Mouse (Mus musculus): Measurements from ENCODE around the gene Lrpap1. TPM values are rescaled to one million over a fixed set of nuclear protein-coding genes. Genes with fewer than 3 reads are reported as not detected.

Gene Lrpap1
- polyA plus RNA-seq, 1 experiment from 2014 or later, result 160 TPM

DNA sequence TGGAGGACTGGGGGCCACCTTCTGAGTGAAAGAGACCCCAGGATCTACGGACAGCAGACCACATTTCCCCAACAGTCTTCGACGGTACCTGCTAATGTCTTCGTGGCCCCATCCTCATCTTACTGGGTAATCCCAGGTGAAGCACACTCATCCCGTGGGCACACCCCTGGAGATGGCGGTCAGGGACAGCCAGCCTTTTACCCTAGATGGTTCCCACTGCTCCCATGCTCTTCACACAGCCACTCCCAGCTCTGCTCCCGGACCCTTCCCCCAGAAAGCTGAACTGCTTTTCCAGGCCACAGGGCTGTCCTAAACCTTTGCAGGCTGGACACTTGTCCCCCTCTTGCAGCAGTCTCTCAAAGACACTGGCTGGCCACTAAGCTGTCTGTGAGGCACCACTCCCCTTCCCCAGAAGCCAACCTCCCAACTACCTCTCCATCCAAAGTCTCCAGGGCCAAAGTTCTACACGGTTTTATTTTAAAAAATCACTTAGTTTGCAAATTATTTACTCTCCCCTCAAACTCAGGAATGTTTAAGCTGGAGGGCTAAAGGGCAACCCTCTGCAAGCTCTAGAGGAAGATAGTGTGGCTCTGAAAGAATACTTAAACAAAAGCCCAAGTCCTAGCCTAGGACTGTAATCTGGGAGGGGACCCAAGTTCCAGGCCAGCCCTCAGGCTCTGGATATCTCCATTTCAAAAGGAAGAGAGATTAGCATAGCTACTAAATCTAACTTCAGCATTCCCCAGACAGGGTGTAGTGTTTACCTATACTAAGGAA, 1.2 kb downstream of the Lrpap1 start:
- 57% methylated on average over 8 of the region's 8 CpGs for WGBS
- Histone ChIP-seq H3K4me3 (ENCODE audit: low read length) (peak overlapping the region; percentile 82), H3K27me3 (ENCODE audit: control insufficient read depth, insufficient read depth, low read length) (no peaks in the 10 kb centered on the region), H3K4me1 (ENCODE audit: control insufficient read depth, insufficient read depth, low read length) (peaks cover 11% of the 10 kb centered on the region), H3K36me3 (ENCODE audit: control insufficient read depth, insufficient read depth, low read length) (peaks cover 29% of the 10 kb centered on the region), H3K9ac (ENCODE audit: low read depth, low read length) (peak overlapping the region; percentile 80; the same call in 1 of the 2 replicates), H3K27ac (ENCODE audit: low read depth, low read length) (no peak overlapping the region), H3K4me2 (replicated peaks; ENCODE audit: low read depth, low read length) (peak overlapping the region; percentile 70), H3K9me3 (ENCODE audit: control insufficient read depth, low read length) (no peaks in the 10 kb centered on the region)
- no peak for ATAC-seq (ENCODE audit: low FRiP score, low TSS enrichment)

DNA sequence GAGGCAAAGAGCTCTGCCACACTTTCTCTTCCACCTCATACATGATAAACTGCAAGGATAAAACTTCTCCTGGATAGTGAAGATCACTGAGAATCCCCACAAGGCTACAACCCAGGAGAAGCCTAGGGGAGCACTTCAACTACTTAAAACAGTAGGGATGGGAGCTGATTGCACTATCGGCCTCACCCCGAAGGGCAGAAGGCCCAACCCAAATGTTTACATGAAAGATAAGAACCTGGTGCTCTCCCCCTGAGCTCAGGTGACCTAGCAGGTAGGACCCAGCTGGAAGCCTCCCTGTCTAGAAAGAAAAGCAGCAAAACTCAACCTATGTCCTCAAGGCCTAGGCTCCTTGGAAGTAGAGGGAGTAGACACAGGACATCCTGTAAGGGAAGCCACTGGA, 2.0 kb downstream of the Lrpap1 start:
- H3K9me3 ChIP-seq (ENCODE audit: control insufficient read depth, low read length), result no peaks in the 10 kb centered on the region
- H3K4me3 ChIP-seq (ENCODE audit: low read length), result no peak overlapping the region
- no peak for ATAC-seq (ENCODE audit: low FRiP score, low TSS enrichment)
- no peak overlapping the region for H3K9ac ChIP-seq (ENCODE audit: low read depth, low read length)
- no peak overlapping the region for H3K27ac ChIP-seq (ENCODE audit: low read depth, low read length)
- peaks cover 38% of the 10 kb centered on the region for H3K36me3 ChIP-seq (ENCODE audit: control insufficient read depth, insufficient read depth, low read length)
- WGBS, result 86% methylated on average over 2 of the region's 2 CpGs
- H3K27me3 ChIP-seq (ENCODE audit: control insufficient read depth, insufficient read depth, low read length), result no peaks in the 10 kb centered on the region
- peak overlapping the region; percentile 70; the same call in 1 of the 2 replicates for H3K4me2 ChIP-seq (replicated peaks; ENCODE audit: low read depth, low read length)
- H3K4me1 ChIP-seq (ENCODE audit: control insufficient read depth, insufficient read depth, low read length), result peaks cover 11% of the 10 kb centered on the region

DNA sequence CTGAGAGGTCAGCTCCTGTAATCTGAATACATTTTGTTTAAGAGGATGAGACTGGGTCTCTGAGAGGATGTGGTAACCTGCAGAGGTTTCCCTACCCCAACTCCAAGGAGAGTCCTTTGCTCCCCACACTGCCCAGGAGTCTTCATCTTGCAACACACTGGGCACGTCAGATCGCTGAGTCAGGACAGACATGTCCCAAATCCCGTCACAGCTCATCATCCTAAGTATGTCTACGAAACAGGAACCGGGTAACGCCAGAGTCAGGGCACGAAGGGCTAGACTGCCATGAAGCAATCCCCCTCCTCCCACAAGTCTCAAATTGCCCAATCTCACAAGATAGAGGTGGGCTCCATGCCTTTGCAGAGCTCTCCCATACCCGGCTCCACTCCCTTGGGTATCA, 2.5 kb downstream of the Lrpap1 start:
- Histone ChIP-seq H3K4me1 (ENCODE audit: control insufficient read depth, insufficient read depth, low read length) (peaks cover 11% of the 10 kb centered on the region), H3K9me3 (ENCODE audit: control insufficient read depth, low read length) (no peaks in the 10 kb centered on the region), H3K36me3 (ENCODE audit: control insufficient read depth, insufficient read depth, low read length) (peaks cover 42% of the 10 kb centered on the region), H3K4me3 (ENCODE audit: low read length) (no peak overlapping the region), H3K4me2 (replicated peaks; ENCODE audit: low read depth, low read length) (no peak overlapping the region), H3K27me3 (ENCODE audit: control insufficient read depth, insufficient read depth, low read length) (no peaks in the 10 kb centered on the region), H3K9ac (ENCODE audit: low read depth, low read length) (no peak overlapping the region), H3K27ac (ENCODE audit: low read depth, low read length) (no peak overlapping the region)
- 78% methylated on average over 8 of the region's 8 CpGs for WGBS
- no peak for ATAC-seq (ENCODE audit: low FRiP score, low TSS enrichment)

DNA sequence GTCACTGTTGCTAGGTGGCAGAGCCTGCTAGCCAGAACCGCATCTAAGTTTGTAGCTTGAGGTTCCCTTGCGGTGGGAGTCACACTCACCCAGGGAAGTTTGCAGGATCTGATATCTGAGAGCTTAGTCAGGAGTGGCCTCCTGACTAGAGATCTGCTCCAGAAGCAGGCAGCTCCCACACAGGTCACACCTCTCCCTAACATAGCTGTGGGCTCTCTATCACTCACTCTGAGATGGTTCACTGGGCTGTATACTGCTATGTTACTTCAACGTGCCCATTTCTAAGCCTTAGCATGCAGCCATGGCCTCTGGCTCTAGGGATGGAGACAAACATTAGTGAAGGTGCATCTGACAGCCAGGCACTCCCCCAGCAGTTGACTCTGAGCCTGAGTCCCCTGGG, 13.9 kb downstream of the Lrpap1 start:
- no peak overlapping the region for H3K4me3 ChIP-seq (ENCODE audit: low read length)
- H3K9me3 ChIP-seq (ENCODE audit: control insufficient read depth, low read length), result no peaks in the 10 kb centered on the region
- peaks cover 37% of the 10 kb centered on the region for H3K36me3 ChIP-seq (ENCODE audit: control insufficient read depth, insufficient read depth, low read length)
- no peak overlapping the region for H3K4me2 ChIP-seq (replicated peaks; ENCODE audit: low read depth, low read length)
- H3K4me1 ChIP-seq (ENCODE audit: control insufficient read depth, insufficient read depth, low read length), result no peaks in the 10 kb centered on the region
- WGBS, result 53% methylated on average over 3 of the region's 3 CpGs
- no peak overlapping the region for H3K9ac ChIP-seq (ENCODE audit: low read depth, low read length)
- ATAC-seq (ENCODE audit: low FRiP score, low TSS enrichment), result peak; percentile 45; the same call in 1 of the 2 replicates
- H3K27me3 ChIP-seq (ENCODE audit: control insufficient read depth, insufficient read depth, low read length), result no peaks in the 10 kb centered on the region
- no peak overlapping the region for H3K27ac ChIP-seq (ENCODE audit: low read depth, low read length)

DNA sequence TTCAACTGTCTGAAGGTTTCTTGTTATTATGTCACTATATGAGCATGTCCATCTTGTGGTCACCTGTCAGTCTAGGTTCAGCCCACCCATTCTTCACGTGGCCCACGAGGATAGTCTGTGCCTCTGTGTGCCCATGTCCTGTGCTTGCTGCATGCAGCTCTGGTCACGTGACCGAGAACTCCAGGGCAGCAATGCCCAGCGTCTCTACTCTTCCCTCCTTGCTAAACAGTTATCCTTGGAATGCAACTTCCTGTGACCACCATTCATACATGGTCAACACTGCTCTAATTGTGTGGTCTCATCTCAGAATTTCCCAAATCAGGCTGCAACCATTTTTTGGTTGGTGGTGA, 16.0 kb downstream of the Lrpap1 start:
- ATAC-seq (ENCODE audit: low FRiP score, low TSS enrichment), result no peak
- Histone ChIP-seq H3K27ac (ENCODE audit: low read depth, low read length) (no peak overlapping the region), H3K9ac (ENCODE audit: low read depth, low read length) (no peak overlapping the region), H3K4me2 (replicated peaks; ENCODE audit: low read depth, low read length) (no peak overlapping the region), H3K36me3 (ENCODE audit: control insufficient read depth, insufficient read depth, low read length) (peaks cover 16% of the 10 kb centered on the region), H3K4me1 (ENCODE audit: control insufficient read depth, insufficient read depth, low read length) (no peaks in the 10 kb centered on the region), H3K4me3 (ENCODE audit: low read length) (no peak overlapping the region), H3K9me3 (ENCODE audit: control insufficient read depth, low read length) (no peaks in the 10 kb centered on the region), H3K27me3 (ENCODE audit: control insufficient read depth, insufficient read depth, low read length) (no peaks in the 10 kb centered on the region)
- 84% methylated on average over 5 of the region's 5 CpGs for WGBS

DNA sequence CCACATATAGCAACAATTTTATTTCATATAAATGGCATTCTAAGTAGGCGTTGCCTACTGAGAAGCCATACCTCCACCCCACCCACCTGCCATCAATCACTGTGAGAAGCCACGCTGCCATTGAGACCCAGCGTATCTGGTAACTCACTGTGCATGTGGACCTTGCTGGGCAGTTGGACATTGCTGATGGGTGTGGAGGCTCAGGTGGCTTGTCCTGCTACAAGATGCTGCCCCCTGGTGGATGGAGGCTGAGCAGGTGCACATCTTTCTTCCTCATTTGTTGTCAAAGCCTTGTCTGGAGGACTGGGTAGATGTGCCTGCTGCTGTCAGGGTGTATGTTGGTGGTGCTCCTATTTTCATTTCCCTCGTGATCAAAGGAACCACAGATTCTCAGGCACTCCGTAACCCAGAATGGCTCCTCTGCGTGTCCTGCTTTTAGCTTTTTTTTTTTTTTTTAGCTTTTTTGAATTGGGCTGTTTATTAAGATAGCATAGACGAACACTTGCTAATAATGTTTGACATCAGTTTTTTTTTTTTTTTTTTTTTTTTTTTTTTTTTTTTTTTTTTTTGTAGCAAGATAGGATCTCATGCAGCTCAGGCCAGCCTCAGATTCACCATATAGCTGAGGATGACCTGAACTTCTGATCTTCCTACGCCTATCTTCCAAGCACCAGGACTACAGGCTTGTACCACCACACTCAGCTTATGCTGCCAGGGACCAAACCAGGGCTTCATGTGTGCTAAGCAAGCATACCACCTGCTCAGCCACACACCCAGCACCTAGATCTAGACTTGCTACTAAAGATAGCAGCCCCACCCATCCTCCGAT, 16.6 kb downstream of the Lrpap1 start:
- WGBS, result 69% methylated on average over 9 of the region's 9 CpGs
- no peaks in the 10 kb centered on the region for H3K9me3 ChIP-seq (ENCODE audit: control insufficient read depth, low read length)
- no peaks in the 10 kb centered on the region for H3K4me1 ChIP-seq (ENCODE audit: control insufficient read depth, insufficient read depth, low read length)
- H3K4me2 ChIP-seq (replicated peaks; ENCODE audit: low read depth, low read length), result no peak overlapping the region
- ATAC-seq (ENCODE audit: low FRiP score, low TSS enrichment), result no peak
- no peak overlapping the region for H3K27ac ChIP-seq (ENCODE audit: low read depth, low read length)
- no peaks in the 10 kb centered on the region for H3K27me3 ChIP-seq (ENCODE audit: control insufficient read depth, insufficient read depth, low read length)
- no peak overlapping the region for H3K9ac ChIP-seq (ENCODE audit: low read depth, low read length)
- peaks cover 13% of the 10 kb centered on the region for H3K36me3 ChIP-seq (ENCODE audit: control insufficient read depth, insufficient read depth, low read length)
- H3K4me3 ChIP-seq (ENCODE audit: low read length), result no peak overlapping the region

DNA sequence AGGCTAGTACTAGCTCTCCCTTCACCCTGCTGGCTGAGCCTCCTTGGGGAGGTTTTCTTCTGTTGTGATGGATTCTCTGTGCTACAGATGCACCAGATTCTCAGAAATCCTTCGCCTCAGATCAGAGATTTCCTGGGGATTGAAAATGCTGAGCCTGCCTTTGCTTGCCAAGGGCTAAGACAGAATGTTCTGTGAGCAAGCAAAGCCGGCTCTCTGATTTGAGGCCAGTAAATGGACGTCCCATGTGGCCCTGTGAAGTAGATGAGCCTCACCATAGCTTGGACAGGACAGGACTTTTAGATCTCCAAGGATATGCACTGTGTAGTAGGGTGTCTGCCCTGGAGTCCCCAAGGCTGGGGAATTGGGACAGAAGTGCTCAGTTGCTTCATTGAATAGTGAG, 20.7 kb downstream of the Lrpap1 start:
- Histone ChIP-seq H3K9ac (ENCODE audit: low read depth, low read length) (no peak overlapping the region), H3K4me1 (ENCODE audit: control insufficient read depth, insufficient read depth, low read length) (no peaks in the 10 kb centered on the region), H3K36me3 (ENCODE audit: control insufficient read depth, insufficient read depth, low read length) (no peaks in the 10 kb centered on the region), H3K27ac (ENCODE audit: low read depth, low read length) (no peak overlapping the region), H3K27me3 (ENCODE audit: control insufficient read depth, insufficient read depth, low read length) (0 out of 2 replicates have a peak, but pooled peaks cover under 1% of the 10 kb centered on the region), H3K4me2 (replicated peaks; ENCODE audit: low read depth, low read length) (no peak overlapping the region), H3K9me3 (ENCODE audit: control insufficient read depth, low read length) (no peaks in the 10 kb centered on the region), H3K4me3 (ENCODE audit: low read length) (no peak overlapping the region)
- 78% methylated on average over 3 of the region's 3 CpGs for WGBS
- no peak for ATAC-seq (ENCODE audit: low FRiP score, low TSS enrichment)

DNA sequence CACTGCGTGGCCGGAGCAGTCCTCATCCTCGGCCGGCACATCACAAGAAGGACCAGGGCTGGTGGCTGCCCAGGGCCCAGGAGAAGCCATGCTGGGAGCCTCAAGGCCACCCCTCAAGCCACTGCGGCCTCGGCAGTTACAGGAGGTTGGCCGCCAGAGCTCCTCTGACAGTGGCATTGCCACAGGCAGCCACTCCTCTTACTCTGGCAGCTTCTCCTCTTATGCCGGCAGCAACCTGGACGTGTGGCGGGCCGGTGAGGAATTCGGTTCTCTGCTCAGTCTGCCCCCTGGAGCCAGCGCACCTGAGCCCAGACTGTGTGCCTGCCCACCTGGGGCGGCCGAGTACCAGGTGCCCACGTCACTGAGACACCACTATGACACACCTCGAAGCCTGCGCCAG, 26.5 kb downstream of the Lrpap1 start:
- Histone ChIP-seq H3K36me3 (ENCODE audit: control insufficient read depth, insufficient read depth, low read length) (no peaks in the 10 kb centered on the region), H3K4me2 (replicated peaks; ENCODE audit: low read depth, low read length) (no peak overlapping the region), H3K4me3 (ENCODE audit: low read length) (no peak overlapping the region), H3K27me3 (ENCODE audit: control insufficient read depth, insufficient read depth, low read length) (peaks cover 11% of the 10 kb centered on the region; the same call in 1 of the 2 replicates), H3K9me3 (ENCODE audit: control insufficient read depth, low read length) (no peaks in the 10 kb centered on the region), H3K9ac (ENCODE audit: low read depth, low read length) (no peak overlapping the region), H3K4me1 (ENCODE audit: control insufficient read depth, insufficient read depth, low read length) (no peaks in the 10 kb centered on the region), H3K27ac (ENCODE audit: low read depth, low read length) (no peak overlapping the region)
- 42% methylated on average over 18 of the region's 18 CpGs for WGBS
- no peak for ATAC-seq (ENCODE audit: low FRiP score, low TSS enrichment)

DNA sequence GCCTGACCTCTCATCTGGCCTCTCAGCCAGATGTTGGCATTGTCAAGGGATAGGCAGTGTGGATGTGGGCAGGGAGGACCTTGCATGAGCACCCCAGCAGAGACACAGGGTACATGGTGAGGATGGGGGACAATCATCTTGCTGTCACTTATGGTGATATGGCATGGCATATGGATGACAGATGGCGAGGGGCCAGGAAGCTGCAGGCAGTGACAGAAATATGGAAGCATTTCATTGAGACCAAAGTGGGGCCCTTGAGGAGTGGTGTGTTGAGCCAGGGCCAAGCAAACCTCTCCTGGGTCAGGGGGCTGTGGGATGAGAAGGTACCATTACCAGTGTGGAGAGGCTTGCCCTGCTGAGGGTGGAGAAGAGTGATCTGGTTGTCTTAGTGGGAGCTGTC, 29.2 kb downstream of the Lrpap1 start:
- H3K9ac ChIP-seq (ENCODE audit: low read depth, low read length), result no peak overlapping the region
- no peak for ATAC-seq (ENCODE audit: low FRiP score, low TSS enrichment)
- H3K4me2 ChIP-seq (replicated peaks; ENCODE audit: low read depth, low read length), result no peak overlapping the region
- H3K27me3 ChIP-seq (ENCODE audit: control insufficient read depth, insufficient read depth, low read length), result peaks cover 11% of the 10 kb centered on the region; the same call in 1 of the 2 replicates
- no peaks in the 10 kb centered on the region for H3K36me3 ChIP-seq (ENCODE audit: control insufficient read depth, insufficient read depth, low read length)
- 85% methylated on average over 1 of the region's 1 CpGs for WGBS
- no peak overlapping the region for H3K4me3 ChIP-seq (ENCODE audit: low read length)
- no peaks in the 10 kb centered on the region for H3K9me3 ChIP-seq (ENCODE audit: control insufficient read depth, low read length)
- H3K4me1 ChIP-seq (ENCODE audit: control insufficient read depth, insufficient read depth, low read length), result no peaks in the 10 kb centered on the region
- no peak overlapping the region for H3K27ac ChIP-seq (ENCODE audit: low read depth, low read length)

Data from kidney, embryonic 14.5 days (tissue).